8 mouse cellular contexts compared by ENCODE assay signal in the genomic region with DNA sequence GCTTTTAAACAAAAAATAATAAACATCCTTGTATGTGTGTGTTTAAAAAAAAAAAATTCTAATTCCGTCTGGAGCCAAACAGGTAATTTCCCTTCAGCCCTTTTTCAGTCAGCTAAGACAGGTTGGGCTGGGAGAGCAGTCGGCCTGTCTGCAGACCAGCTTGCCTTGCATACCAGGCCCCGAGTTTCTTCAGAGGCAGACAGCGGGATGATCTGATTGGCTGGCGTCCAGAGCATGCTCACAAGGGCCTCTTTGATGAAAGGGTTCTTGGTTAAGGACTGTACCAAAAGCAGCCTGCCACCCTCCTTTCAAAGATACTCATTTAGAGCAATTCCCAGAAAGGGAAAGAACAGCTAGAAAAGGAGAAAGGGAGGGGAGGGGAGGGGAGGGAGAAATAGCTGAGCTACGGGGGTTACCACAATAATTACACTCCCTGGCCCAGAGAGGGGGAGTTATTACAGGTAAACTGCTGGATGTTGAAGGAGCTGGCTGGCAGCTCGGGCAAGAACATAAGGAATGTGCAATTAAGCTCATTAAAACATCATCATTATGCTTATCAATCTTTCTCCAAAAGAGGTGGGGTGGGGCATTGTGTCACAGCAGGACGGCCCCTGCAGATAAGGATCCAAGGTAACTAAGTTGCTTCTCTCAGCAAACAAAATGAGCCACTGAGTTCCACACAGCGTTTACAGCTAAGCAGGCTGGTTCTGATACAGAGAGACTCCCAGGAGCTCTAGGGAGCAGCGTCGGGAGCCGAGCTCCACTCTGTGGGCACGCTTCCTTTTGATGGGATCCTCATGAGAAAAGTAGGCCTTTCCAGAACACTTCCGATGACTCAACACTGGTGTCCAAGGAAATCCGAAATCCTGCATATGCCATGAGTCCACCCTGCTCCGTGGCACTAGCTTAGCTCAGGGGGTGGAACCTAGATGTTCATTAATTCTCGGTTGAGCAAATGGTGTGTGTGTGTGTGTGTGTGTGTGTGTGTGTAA.
A peak's percentile ranks its signal among the peaks of the same experiment; 100 is the strongest.
DNase-seq lines count a peak whose midpoint lies in the region; ATAC-seq lines count a peak whose summit lies in the region.

No protein-coding gene starts in this region.

- DNase-seq in heart, adult 8-10 months (ENCODE audit: low spot score), result no peak
- peak; percentile 55 for DNase-seq in R1 (ENCODE audit: low read depth, low spot score)
- DNase-seq in kidney, postnatal 10 days, result peak; percentile 71

- H3K4me1 ChIP-seq in heart, embryonic 11.5 days (ENCODE audit: control insufficient read depth, insufficient read depth, low read length), result peaks cover 12% of the 10 kb centered on the region
- peaks cover 28% of the 10 kb centered on the region for H3K4me1 ChIP-seq in forebrain, embryonic 12.5 days
- peaks cover 7% of the 10 kb centered on the region for H3K4me1 ChIP-seq in liver, embryonic 16.5 days (ENCODE audit: control insufficient read depth, low read depth, low read length)
- peaks cover 21% of the 10 kb centered on the region for H3K4me1 ChIP-seq in stomach, embryonic 16.5 days (ENCODE audit: control insufficient read depth, insufficient read depth, low read length)

- H3K36me3 ChIP-seq in heart, embryonic 11.5 days (ENCODE audit: control insufficient read depth, insufficient read depth, low read length), result no peaks in the 10 kb centered on the region
- H3K36me3 ChIP-seq in forebrain, embryonic 12.5 days (replicated peaks), result no peaks in the 10 kb centered on the region
- H3K36me3 ChIP-seq in liver, embryonic 16.5 days (ENCODE audit: control insufficient read depth, insufficient read depth), result no peaks in the 10 kb centered on the region
- H3K36me3 ChIP-seq in stomach, embryonic 16.5 days (ENCODE audit: control insufficient read depth, insufficient read depth, low read length), result no peaks in the 10 kb centered on the region

- no peak; the same call in 1 of the 2 replicates for ATAC-seq in heart, embryonic 11.5 days (replicated peaks; ENCODE audit: insufficient number of reproducible peaks, low FRiP score, low TSS enrichment)
- ATAC-seq in forebrain, embryonic 12.5 days (ENCODE audit: low FRiP score), result peak; percentile 92
- peak; percentile 48 for ATAC-seq in liver, embryonic 16.5 days (ENCODE audit: low read depth)
- ATAC-seq in stomach, embryonic 16.5 days (ENCODE audit: insufficient read depth, low FRiP score), result peak; percentile 56; the same call in 1 of the 2 replicates
- ATAC-seq in erythroblast, adult 5-6 weeks (replicated peaks; ENCODE audit: low FRiP score, poor library complexity, severe bottlenecking), result no peak

- WGBS in heart, embryonic 11.5 days (ENCODE audit: insufficient replicate concordance), result 38% methylated on average over 17 of the region's 17 CpGs
- 34% methylated on average over 17 of the region's 17 CpGs for WGBS in forebrain, embryonic 12.5 days
- WGBS in liver, embryonic 16.5 days (ENCODE audit: insufficient replicate concordance), result 50% methylated on average over 17 of the region's 17 CpGs
- 47% methylated on average over 17 of the region's 17 CpGs for whole genome bisulfite sequencing in stomach, embryonic 16.5 days

- H3K27me3 ChIP-seq in heart, embryonic 11.5 days (ENCODE audit: control insufficient read depth, insufficient read depth, low read length), result no peaks in the 10 kb centered on the region
- peaks cover 30% of the 10 kb centered on the region for H3K27me3 ChIP-seq in forebrain, embryonic 12.5 days
- H3K27me3 ChIP-seq in liver, embryonic 16.5 days (ENCODE audit: control insufficient read depth, insufficient read depth, low read depth, low read length), result no peaks in the 10 kb centered on the region
- H3K27me3 ChIP-seq in stomach, embryonic 16.5 days (ENCODE audit: control insufficient read depth, insufficient read depth, low read length), result no peaks in the 10 kb centered on the region

- H3K4me2 ChIP-seq in heart, embryonic 11.5 days, result peak overlapping the region; percentile 14; the same call in 1 of the 2 replicates
- 0 out of 2 replicates have a peak overlapping the region, but pooled peaks have one; percentile 21 for H3K4me2 ChIP-seq in forebrain, embryonic 12.5 days
- no peak overlapping the region for H3K4me2 ChIP-seq in liver, embryonic 16.5 days (ENCODE audit: low read depth, low read length)
- no peak overlapping the region for H3K4me2 ChIP-seq in stomach, embryonic 16.5 days (ENCODE audit: low read depth, low read length)

- no peak overlapping the region for H3K4me3 ChIP-seq in heart, embryonic 11.5 days (ENCODE audit: low read depth, low read length)
- no peak overlapping the region for H3K4me3 ChIP-seq in forebrain, embryonic 12.5 days (replicated peaks)
- no peak overlapping the region for H3K4me3 ChIP-seq in liver, embryonic 16.5 days (ENCODE audit: low read depth, low read length)
- no peak overlapping the region for H3K4me3 ChIP-seq in stomach, embryonic 16.5 days (replicated peaks; ENCODE audit: low read length)

- no peak overlapping the region for H3K27ac ChIP-seq in heart, embryonic 11.5 days (ENCODE audit: low read depth, low read length)
- H3K27ac ChIP-seq in forebrain, embryonic 12.5 days, result peak overlapping the region; percentile 62; the same call in 1 of the 2 replicates
- H3K27ac ChIP-seq in liver, embryonic 16.5 days (ENCODE audit: low read length), result no peak overlapping the region
- H3K27ac ChIP-seq in stomach, embryonic 16.5 days (ENCODE audit: low read length), result peak overlapping the region; percentile 2; the same call in 1 of the 2 replicates

- no peak overlapping the region for H3K9ac ChIP-seq in heart, embryonic 11.5 days (ENCODE audit: low read depth, low read length)
- no peak overlapping the region for H3K9ac ChIP-seq in forebrain, embryonic 12.5 days
- no peak overlapping the region for H3K9ac ChIP-seq in liver, embryonic 16.5 days (ENCODE audit: low read depth, low read length)
- H3K9ac ChIP-seq in stomach, embryonic 16.5 days (ENCODE audit: low read length), result no peak overlapping the region

- H3K9me3 ChIP-seq in heart, embryonic 11.5 days (replicated peaks; ENCODE audit: control insufficient read depth, low read length), result no peaks in the 10 kb centered on the region
- no peaks in the 10 kb centered on the region for H3K9me3 ChIP-seq in forebrain, embryonic 12.5 days
- no peaks in the 10 kb centered on the region for H3K9me3 ChIP-seq in liver, embryonic 16.5 days (replicated peaks; ENCODE audit: control insufficient read depth, low read length)
- no peaks in the 10 kb centered on the region for H3K9me3 ChIP-seq in stomach, embryonic 16.5 days (replicated peaks; ENCODE audit: control insufficient read depth, low read length)

Comparison
In these comparisons a context has a peak if more than half of its experiments do, and no peak if none do; other contexts are left out.
1. ATAC-seq: peak in forebrain, embryonic 12.5 days (single experiment), liver, embryonic 16.5 days (single experiment) and stomach, embryonic 16.5 days (single experiment); none in heart, embryonic 11.5 days (single experiment) and erythroblast, adult 5-6 weeks (single experiment).
2. H3K27ac ChIP-seq: peak in forebrain, embryonic 12.5 days (single experiment) and stomach, embryonic 16.5 days (single experiment); none in heart, embryonic 11.5 days (single experiment) and liver, embryonic 16.5 days (single experiment).
3. H3K4me2 ChIP-seq: peak in heart, embryonic 11.5 days (single experiment) and forebrain, embryonic 12.5 days (single experiment); none in liver, embryonic 16.5 days (single experiment) and stomach, embryonic 16.5 days (single experiment).